Mouse (Mus musculus): Measurements from ENCODE around the gene Gm21958. TPM values are rescaled to one million over a fixed set of nuclear protein-coding genes. Genes with fewer than 3 reads are reported as not detected.
"Not testable (repeated sequence)": the region's sequence is repeated elsewhere in the genome, so short reads cannot be mapped to it uniquely, and the experiment has no call there.

Gene Gm21958
- polyA plus RNA-seq, 1 experiment from 2014 or later, result not detected

DNA sequence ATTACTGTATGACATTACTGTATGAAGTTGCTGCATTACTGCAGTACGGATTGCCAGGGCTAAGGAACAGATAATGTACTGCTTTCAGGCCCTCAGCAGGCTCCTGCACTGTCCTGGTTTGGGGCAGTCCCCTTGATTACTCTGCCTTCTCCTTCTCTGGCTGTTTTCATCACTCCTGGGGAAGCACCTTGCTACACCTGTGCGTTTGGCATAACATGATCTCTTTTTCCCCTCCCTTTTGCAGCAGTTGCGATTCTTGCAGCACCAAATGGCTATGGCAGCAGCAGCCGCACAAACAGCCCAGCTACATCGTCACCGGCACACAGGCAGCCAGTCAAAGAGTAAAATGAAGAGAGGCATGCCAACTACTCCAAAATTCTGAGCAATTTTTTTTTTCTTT is 13.9 kb upstream of the Gm21958 start:
- 92% methylated on average over 6 of the region's 6 CpGs for WGBS
- Histone ChIP-seq H3K36me3 (ENCODE audit: control insufficient read depth, insufficient read depth, low read length) (peaks cover 6% of the 10 kb centered on the region; the same call in 1 of the 2 replicates), H3K9ac (ENCODE audit: low read depth, low read length) (no peak overlapping the region), H3K4me2 (replicated peaks; ENCODE audit: low read depth, low read length) (no peak overlapping the region), H3K27me3 (ENCODE audit: control insufficient read depth, insufficient read depth, low read length) (no peaks in the 10 kb centered on the region), H3K4me1 (replicated peaks; ENCODE audit: control insufficient read depth, insufficient read depth, low read length) (no peaks in the 10 kb centered on the region), H3K4me3 (ENCODE audit: low read depth, low read length) (no peak overlapping the region), H3K27ac (ENCODE audit: low read depth, low read length) (no peak overlapping the region), H3K9me3 (ENCODE audit: control insufficient read depth, low read length) (no peaks in the 10 kb centered on the region)
- DNase-seq (ENCODE audit: low spot score), result no peak
- ATAC-seq (ENCODE audit: low FRiP score), result no peak

DNA sequence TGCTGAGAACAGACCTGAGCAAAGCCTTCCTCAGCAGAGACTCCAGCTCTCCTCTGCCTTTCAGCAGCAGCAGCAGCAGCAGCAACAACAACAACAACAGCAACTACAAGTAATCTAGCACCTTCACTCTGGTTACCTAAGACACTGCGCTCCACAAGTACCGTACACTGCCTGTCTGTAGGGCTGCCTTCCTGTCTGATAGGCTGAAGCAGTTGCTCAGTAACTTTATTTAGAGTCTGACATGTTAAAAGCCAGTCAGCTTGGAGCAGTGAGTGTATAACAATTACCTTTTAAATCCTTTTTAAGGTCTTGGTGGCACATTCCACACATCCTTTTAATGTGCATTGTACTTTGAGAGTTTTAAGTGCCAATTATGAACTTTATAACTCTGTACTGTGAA is 13.4 kb upstream of the Gm21958 start:
- 96% methylated on average over 2 of the region's 2 CpGs for WGBS
- no peaks in the 10 kb centered on the region for H3K27me3 ChIP-seq (ENCODE audit: control insufficient read depth, insufficient read depth, low read length)
- no peak overlapping the region for H3K4me2 ChIP-seq (replicated peaks; ENCODE audit: low read depth, low read length)
- H3K36me3 ChIP-seq (ENCODE audit: control insufficient read depth, insufficient read depth, low read length), result peaks cover 6% of the 10 kb centered on the region; the same call in 1 of the 2 replicates
- H3K4me3 ChIP-seq (ENCODE audit: low read depth, low read length), result no peak overlapping the region
- ATAC-seq (ENCODE audit: low FRiP score), result no peak
- no peak overlapping the region for H3K9ac ChIP-seq (ENCODE audit: low read depth, low read length)
- no peak overlapping the region for H3K27ac ChIP-seq (ENCODE audit: low read depth, low read length)
- DNase-seq (ENCODE audit: low spot score), result no peak
- no peaks in the 10 kb centered on the region for H3K4me1 ChIP-seq (replicated peaks; ENCODE audit: control insufficient read depth, insufficient read depth, low read length)
- H3K9me3 ChIP-seq (ENCODE audit: control insufficient read depth, low read length), result no peaks in the 10 kb centered on the region

DNA sequence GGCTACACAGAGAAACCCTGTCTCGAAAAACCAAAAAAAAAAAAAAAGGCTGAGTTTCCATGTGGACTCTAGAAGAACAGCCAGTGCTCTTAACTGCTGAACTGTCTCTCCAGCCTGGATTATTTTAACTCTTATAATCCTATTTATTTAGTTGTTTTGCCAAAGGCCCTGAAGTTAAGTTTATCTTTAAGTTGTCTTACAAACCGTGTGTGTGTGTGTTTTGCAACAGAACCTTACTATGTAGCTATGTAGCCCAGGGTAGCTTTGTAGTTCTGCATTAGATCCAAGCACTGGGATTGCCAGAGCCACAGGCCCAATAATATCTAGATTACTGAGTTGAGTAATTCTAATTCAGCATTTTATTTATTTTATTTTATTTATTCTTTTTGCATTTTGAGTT is 11.2 kb upstream of the Gm21958 start:
- Histone ChIP-seq H3K4me2 (replicated peaks; ENCODE audit: low read depth, low read length) (no peak overlapping the region), H3K9me3 (ENCODE audit: control insufficient read depth, low read length) (no peaks in the 10 kb centered on the region), H3K9ac (ENCODE audit: low read depth, low read length) (no peak overlapping the region), H3K27ac (ENCODE audit: low read depth, low read length) (no peak overlapping the region), H3K27me3 (ENCODE audit: control insufficient read depth, insufficient read depth, low read length) (no peaks in the 10 kb centered on the region), H3K4me3 (ENCODE audit: low read depth, low read length) (no peak overlapping the region), H3K4me1 (replicated peaks; ENCODE audit: control insufficient read depth, insufficient read depth, low read length) (no peaks in the 10 kb centered on the region), H3K36me3 (ENCODE audit: control insufficient read depth, insufficient read depth, low read length) (peaks cover 6% of the 10 kb centered on the region; the same call in 1 of the 2 replicates)
- no peak for ATAC-seq (ENCODE audit: low FRiP score)
- WGBS, result 91% methylated on average over 2 of the region's 2 CpGs
- no peak for DNase-seq (ENCODE audit: low spot score)

DNA sequence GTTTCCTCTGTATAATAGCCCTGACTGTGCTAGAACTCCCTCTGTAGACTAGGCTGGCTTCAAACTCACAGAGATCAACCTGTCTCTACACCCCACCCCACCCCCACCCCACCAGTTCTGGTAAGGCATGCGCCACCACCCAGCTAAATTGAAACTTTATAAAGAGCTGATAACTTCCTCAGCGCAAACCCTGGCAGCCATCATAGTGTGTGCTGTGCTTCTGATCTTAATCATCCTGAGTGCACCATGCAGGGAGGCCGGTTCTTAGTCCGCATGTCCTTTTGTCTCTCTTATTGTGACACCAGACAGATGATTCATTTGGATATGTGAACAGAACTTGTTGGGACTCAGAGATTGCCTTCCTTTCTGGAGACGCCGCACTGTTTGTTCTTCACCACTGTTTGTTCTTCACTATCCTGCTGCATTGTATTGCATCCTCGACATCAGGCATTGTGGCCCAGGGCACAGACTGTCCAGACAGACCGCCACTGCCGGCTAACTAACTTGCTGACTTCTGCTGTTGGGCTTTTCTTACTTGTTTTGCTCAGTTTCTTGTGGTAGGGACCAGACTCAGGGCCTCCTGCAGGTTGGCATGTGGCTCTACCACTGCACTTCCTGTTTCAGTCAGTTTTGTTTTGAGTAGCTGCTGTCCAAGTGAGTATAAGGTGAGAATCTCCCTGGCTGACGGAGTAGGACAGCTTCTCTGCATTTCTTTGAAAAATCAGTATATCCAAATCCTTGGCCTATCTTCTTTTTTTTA is 9.8 kb upstream of the Gm21958 start:
- Histone ChIP-seq H3K9me3 (ENCODE audit: control insufficient read depth, low read length) (no peaks in the 10 kb centered on the region), H3K9ac (ENCODE audit: low read depth, low read length) (no peak overlapping the region), H3K27ac (ENCODE audit: low read depth, low read length) (no peak overlapping the region), H3K4me2 (replicated peaks; ENCODE audit: low read depth, low read length) (no peak overlapping the region), H3K27me3 (ENCODE audit: control insufficient read depth, insufficient read depth, low read length) (no peaks in the 10 kb centered on the region), H3K4me1 (replicated peaks; ENCODE audit: control insufficient read depth, insufficient read depth, low read length) (no peaks in the 10 kb centered on the region), H3K4me3 (ENCODE audit: low read depth, low read length) (no peak overlapping the region), H3K36me3 (ENCODE audit: control insufficient read depth, insufficient read depth, low read length) (peaks cover 7% of the 10 kb centered on the region; the same call in 1 of the 2 replicates)
- no peak for ATAC-seq (ENCODE audit: low FRiP score)
- no peak for DNase-seq (ENCODE audit: low spot score)
- 81% methylated on average over 10 of the region's 10 CpGs for WGBS

DNA sequence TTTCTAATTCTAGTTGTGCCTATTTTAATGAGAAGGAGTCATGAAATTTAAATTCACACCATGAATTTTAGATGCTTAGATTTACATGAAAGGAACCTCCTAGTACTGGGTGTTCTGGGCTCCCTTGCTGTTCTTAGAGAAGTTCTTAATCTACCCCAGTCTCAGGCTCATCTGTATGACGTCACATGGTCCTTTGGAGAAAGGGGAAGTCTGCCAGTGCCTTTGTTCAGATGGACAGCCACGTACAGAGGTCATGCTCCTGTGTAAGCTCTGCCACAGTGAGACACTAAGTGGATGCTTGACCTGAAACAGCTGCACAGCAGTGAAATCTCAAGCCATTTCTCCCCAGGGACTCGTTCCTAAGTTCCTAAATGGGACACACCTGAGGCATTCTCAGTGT is 4.8 kb upstream of the Gm21958 start:
- no peak overlapping the region for H3K27ac ChIP-seq (ENCODE audit: low read depth, low read length)
- DNase-seq (ENCODE audit: low spot score) (no peak), ATAC-seq (ENCODE audit: low FRiP score) (no peak)
- H3K9me3 ChIP-seq (ENCODE audit: control insufficient read depth, low read length), result no peaks in the 10 kb centered on the region
- H3K36me3 ChIP-seq (ENCODE audit: control insufficient read depth, insufficient read depth, low read length), result peaks cover 7% of the 10 kb centered on the region; the same call in 1 of the 2 replicates
- no peaks in the 10 kb centered on the region for H3K27me3 ChIP-seq (ENCODE audit: control insufficient read depth, insufficient read depth, low read length)
- WGBS, result 47% methylated on average over 3 of the region's 3 CpGs
- no peak overlapping the region for H3K9ac ChIP-seq (ENCODE audit: low read depth, low read length)
- H3K4me2 ChIP-seq (replicated peaks; ENCODE audit: low read depth, low read length), result no peak overlapping the region
- no peak overlapping the region for H3K4me3 ChIP-seq (ENCODE audit: low read depth, low read length)
- no peaks in the 10 kb centered on the region for H3K4me1 ChIP-seq (replicated peaks; ENCODE audit: control insufficient read depth, insufficient read depth, low read length)

DNA sequence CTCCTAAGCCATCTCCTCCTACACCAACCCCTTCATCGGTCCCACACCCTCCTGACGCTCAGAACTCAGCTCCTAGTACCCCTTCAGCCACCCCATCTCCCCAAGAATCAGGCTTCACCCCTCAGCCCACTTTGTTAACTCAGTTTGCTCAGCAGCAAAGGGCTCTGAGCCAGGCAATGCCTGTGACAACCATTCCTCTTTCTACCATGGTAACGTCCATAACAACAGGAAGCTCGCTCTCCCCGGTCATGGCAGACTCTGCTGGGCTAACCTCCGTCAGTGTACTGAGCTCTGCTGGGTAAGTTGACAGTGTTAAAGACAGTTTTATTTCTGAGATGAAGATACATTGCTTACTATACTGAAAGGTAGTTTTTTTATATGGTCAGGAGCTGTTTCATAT is 3.2 kb upstream of the Gm21958 start:
- H3K9me3 ChIP-seq (ENCODE audit: control insufficient read depth, low read length), result no peaks in the 10 kb centered on the region
- H3K4me1 ChIP-seq (replicated peaks; ENCODE audit: control insufficient read depth, insufficient read depth, low read length), result no peaks in the 10 kb centered on the region
- DNase-seq (ENCODE audit: low spot score) (no peak), ATAC-seq (ENCODE audit: low FRiP score) (no peak)
- H3K36me3 ChIP-seq (ENCODE audit: control insufficient read depth, insufficient read depth, low read length), result peaks cover 7% of the 10 kb centered on the region; the same call in 1 of the 2 replicates
- H3K9ac ChIP-seq (ENCODE audit: low read depth, low read length), result no peak overlapping the region
- no peak overlapping the region for H3K4me2 ChIP-seq (replicated peaks; ENCODE audit: low read depth, low read length)
- H3K4me3 ChIP-seq (ENCODE audit: low read depth, low read length), result no peak overlapping the region
- WGBS, result 78% methylated on average over 6 of the region's 6 CpGs
- no peak overlapping the region for H3K27ac ChIP-seq (ENCODE audit: low read depth, low read length)
- no peaks in the 10 kb centered on the region for H3K27me3 ChIP-seq (ENCODE audit: control insufficient read depth, insufficient read depth, low read length)

DNA sequence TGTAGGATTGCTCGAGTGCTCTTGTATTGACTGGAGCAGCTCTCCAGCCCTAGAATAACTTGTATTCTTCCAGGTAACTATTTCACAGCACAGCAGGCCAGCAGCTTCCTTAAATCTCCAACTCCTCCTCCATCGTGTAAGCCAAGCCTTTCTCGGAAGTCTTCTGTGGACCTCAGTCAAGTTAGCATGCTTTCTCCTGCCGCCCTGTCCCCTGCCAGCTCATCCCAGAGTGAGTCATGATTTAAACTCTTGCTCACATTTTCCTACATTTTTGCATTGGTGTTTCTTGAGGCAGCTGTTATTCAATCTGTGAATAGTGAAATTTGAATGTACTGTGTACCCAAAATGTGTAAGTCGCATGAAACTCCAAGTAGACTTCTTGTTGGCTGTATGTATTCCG is 1.3 kb upstream of the Gm21958 start:
- ATAC-seq (ENCODE audit: low FRiP score) (no peak), DNase-seq (ENCODE audit: low spot score) (no peak)
- Histone ChIP-seq H3K4me3 (ENCODE audit: low read depth, low read length) (no peak overlapping the region), H3K4me1 (replicated peaks; ENCODE audit: control insufficient read depth, insufficient read depth, low read length) (no peaks in the 10 kb centered on the region), H3K9ac (ENCODE audit: low read depth, low read length) (no peak overlapping the region), H3K27ac (ENCODE audit: low read depth, low read length) (no peak overlapping the region), H3K36me3 (ENCODE audit: control insufficient read depth, insufficient read depth, low read length) (peaks cover 7% of the 10 kb centered on the region; the same call in 1 of the 2 replicates), H3K4me2 (replicated peaks; ENCODE audit: low read depth, low read length) (no peak overlapping the region), H3K27me3 (ENCODE audit: control insufficient read depth, insufficient read depth, low read length) (no peaks in the 10 kb centered on the region), H3K9me3 (ENCODE audit: control insufficient read depth, low read length) (no peaks in the 10 kb centered on the region)
- WGBS, result 94% methylated on average over 6 of the region's 6 CpGs

DNA sequence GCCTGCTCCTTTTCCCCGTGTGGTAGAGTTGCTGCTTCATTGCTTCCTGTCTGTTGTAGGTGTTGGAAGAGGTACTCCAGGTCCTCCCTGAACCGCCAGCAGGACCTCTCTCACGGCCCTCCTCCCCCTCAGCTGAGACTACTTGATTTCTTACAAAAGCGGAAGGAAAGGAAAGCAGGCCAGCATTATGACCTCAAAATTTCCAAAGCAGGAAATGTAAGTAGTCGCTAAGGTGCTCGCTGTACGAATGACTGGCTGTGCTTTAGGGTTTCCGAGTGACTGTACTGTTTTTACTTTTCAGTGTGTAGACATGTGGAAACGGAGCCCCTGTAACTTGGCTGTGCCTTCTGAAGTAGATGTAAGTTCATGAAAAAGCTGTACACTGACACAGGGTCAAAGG is 5.2 kb downstream of the Gm21958 start:
- no peaks in the 10 kb centered on the region for H3K27me3 ChIP-seq (ENCODE audit: control insufficient read depth, insufficient read depth, low read length)
- no peak overlapping the region for H3K4me3 ChIP-seq (ENCODE audit: low read depth, low read length)
- 91% methylated on average over 9 of the region's 9 CpGs for WGBS
- ATAC-seq (ENCODE audit: low FRiP score), result no peak
- H3K4me1 ChIP-seq (replicated peaks; ENCODE audit: control insufficient read depth, insufficient read depth, low read length), result no peaks in the 10 kb centered on the region
- DNase-seq (ENCODE audit: low spot score), result no peak
- H3K27ac ChIP-seq (ENCODE audit: low read depth, low read length), result no peak overlapping the region
- 0 out of 2 replicates have a peak, but pooled peaks cover 5% of the 10 kb centered on the region for H3K36me3 ChIP-seq (ENCODE audit: control insufficient read depth, insufficient read depth, low read length)
- no peaks in the 10 kb centered on the region for H3K9me3 ChIP-seq (ENCODE audit: control insufficient read depth, low read length)
- H3K9ac ChIP-seq (ENCODE audit: low read depth, low read length), result no peak overlapping the region
- no peak overlapping the region for H3K4me2 ChIP-seq (replicated peaks; ENCODE audit: low read depth, low read length)

DNA sequence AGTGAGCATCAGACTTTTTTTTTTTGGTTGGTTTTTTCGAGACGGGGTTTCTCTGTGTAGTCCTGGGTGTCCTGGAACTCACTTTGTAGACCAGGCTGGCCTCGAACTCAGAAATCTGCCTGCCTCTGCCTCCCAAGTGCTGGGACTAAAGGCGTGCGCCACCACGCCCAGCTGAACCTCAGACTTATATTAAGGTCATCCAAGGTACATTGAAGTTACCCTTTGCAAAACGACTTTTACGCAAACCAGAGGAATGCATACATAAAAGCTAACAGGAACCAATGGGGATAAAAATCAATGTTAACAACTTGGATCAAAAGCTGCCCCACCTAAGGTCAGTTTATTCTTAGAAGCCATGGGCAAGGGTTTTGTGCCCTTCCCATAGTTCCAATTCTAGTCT is 10.0 kb downstream of the Gm21958 start:
- not testable (repeated sequence) for H3K4me1 ChIP-seq (replicated peaks; ENCODE audit: control insufficient read depth, insufficient read depth, low read length); H3K9me3 ChIP-seq (ENCODE audit: control insufficient read depth, low read length); ATAC-seq (ENCODE audit: low FRiP score); H3K4me3 ChIP-seq (ENCODE audit: low read depth, low read length); H3K4me2 ChIP-seq (replicated peaks; ENCODE audit: low read depth, low read length); H3K27me3 ChIP-seq (ENCODE audit: control insufficient read depth, insufficient read depth, low read length); H3K36me3 ChIP-seq (ENCODE audit: control insufficient read depth, insufficient read depth, low read length); H3K27ac ChIP-seq (ENCODE audit: low read depth, low read length); H3K9ac ChIP-seq (ENCODE audit: low read depth, low read length); DNase-seq (ENCODE audit: low spot score)
- WGBS, result 98% methylated on average over 8 of the region's 8 CpGs

Data from hindbrain, embryonic 11.5 days (tissue).